Mouse (Mus musculus) spleen, postnatal 14 days (tissue): ENCODE data around the gene Frrs1.
A peak's percentile ranks its signal among the peaks of the same experiment; 100 is the strongest.
"Not testable (repeated sequence)": the region's sequence is repeated elsewhere in the genome, so short reads cannot be mapped to it uniquely, and the experiment has no call there.

Experiments used
- DNase-seq, 2 experiments: peaks; one replicate each; pipeline ENCODE4 v3.0.0; 2021 to 2022; ENCODE audit warnings: low spot score in 2 of 2

Frrs1 gene

DNA sequence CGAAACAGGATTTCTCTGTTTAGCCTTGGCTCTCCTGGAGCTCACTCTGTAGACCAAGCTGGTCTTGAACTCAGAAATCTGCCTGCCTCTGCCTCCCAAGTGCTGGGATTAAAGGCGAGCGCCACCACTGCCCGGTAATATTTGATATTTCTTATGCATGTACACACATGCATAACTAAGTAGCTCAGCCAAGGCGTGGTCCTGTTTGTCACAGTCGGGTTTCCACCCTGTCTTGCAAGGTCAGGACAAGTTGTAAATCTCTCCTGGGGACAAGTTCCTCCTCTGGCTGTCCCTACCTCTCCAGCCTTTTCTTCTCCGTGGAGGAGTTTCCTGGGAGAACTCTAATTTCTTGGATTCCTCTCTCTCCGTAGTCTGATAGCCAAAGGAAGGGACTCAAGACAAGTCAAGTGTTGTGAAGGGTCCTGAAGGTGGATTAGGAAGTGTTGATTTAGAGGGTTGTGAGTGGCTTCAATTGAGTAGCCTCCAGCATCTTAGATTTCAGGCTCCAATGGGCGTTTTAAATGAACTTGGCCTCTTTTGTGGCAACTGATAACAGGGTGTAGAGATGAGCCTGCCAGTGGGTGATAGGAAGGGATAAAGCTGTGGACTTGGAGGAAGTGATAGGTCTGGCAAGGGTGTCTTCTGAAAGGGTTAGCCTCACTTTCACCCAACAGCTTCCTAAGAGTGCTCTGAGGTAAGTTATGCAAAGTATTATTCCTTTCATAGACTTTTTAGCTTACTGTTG is at the start of gene Frrs1:
Gene Frrs1, plus strand, starts transcription at position 524 of the 745 bp plus-strand sequence.
- no peak for DNase-seq

GRCm38 (mm10) chr3:116810351-116810750 is 48.9 kb upstream of the Frrs1 start:
- not testable (repeated sequence) for DNase-seq

DNA sequence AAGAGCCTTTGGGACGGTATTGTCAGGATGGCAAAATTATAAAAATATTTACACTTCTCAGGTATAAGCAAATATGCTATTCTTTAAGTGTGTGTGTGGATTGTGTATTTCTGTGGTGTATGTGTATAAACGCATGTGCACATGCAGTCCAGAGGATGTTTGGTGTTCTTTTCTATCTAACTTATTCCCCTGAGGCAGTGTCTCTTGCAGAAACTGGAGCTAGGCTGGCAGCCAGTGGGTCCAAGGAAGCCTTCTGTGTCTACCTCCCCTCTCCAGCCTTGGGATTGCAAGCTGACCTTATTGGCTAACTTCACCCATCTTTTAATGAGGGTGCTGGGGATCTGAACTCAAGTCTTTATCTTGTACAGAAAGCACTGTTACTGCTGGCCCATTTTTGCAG is 46.3 kb upstream of the Frrs1 start:
- DNase-seq = no peak

DNA sequence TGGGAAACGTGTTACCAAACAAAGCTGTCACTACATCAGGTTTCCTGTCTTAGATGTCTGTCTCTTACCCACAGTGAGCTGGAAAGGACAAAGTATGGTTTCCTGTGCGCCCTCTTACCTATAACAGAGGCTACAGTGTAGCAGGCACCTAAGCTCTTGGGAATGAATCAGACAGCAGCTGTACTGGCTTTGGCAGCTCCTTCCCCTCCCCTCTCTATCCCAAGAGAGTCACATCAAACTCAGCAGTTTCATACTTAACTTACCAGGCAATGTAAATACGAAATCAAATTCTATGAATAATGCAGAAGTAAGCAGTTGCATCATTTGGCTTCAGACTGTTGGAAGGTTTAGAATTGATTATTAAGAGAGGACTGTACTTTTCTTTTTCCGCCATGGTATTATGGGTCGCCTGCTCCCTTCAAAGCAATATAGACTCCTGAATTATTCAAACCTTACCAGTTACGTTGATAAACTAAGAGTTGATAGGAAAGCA is 43.9 kb upstream of the Frrs1 start:
- no peak for DNase-seq

DNA sequence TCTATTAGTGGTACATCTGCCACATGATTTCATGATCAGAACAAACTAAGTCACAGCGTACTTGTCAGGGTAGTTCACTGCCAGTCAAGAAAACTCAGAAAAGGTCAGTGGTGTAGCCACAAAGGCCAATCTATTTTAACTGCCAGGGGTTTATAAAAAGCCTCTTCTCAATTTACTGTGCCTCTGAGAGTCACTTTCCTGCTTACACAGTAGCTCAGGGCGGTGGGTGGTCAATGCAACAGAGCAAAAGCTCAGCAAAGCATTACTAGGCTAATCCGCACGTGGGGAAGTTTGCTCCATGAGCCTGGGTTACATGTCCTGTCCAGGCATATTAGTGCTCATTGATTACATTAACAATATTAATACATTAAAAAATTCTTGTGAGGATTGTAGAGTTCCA is 43.3 kb upstream of the Frrs1 start:
- no peak for DNase-seq

DNA sequence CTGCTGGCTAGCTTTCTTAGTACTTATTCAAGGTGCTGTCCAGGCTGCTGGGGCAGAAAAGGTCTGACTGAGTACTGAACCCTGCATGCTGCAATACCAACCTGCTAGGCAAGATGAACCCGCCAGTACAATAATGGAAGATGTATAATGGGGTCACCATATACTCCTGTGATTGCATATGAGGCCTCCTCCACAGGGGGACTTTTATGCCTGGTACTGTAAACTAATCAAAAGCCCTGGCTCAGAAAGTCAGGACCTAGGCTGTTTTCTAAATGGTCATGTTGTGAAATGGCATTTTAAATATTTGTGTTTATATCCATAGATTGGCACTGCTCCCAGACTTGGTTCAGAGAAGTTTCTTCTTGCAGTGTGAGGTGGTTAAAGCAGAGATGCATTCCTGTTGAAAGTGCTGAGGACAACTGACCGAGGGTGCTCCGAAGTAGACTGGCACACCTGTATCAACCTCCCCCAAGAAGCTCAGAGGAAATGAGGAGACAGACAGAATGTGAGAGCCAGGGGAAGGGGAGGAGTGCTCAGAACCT is 42.5 kb upstream of the Frrs1 start:
- no peak for DNase-seq

- no peak for DNase-seq
Observed at GRCm38 (mm10) chr3:116817231-116817630, 42.0 kb upstream of the Frrs1 start.

- no peak for DNase-seq
Observed at GRCm38 (mm10) chr3:116826471-116827215, 32.6 kb upstream of the Frrs1 start.

GRCm38 (mm10) chr3:116829274-116829920 is 29.9 kb upstream of the Frrs1 start:
- no peak for DNase-seq

DNA sequence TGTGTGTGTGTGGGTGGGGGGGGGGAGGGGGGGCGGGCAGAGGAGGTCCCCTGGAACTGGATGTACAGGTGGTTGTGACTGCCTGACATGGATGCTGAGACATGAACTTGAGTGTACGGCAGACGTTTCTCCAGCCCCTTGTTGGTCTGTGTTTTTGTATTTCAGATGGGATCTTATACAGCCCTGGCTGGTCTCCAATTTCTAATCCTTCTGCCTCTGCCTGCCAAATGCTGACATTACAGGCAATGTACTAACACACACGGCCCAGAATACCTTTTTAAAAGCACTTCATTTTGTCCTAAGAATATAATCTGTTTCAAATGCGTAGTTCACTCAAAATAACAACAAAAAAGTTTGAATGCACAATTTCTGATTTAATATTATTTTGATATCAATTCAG is 27.9 kb upstream of the Frrs1 start:
- no peak for DNase-seq

GRCm38 (mm10) chr3:116832526-116833310 is 26.5 kb upstream of the Frrs1 start:
- no peak for DNase-seq

GRCm38 (mm10) chr3:116833491-116833890 is 25.8 kb upstream of the Frrs1 start:
- no peak for DNase-seq

DNA sequence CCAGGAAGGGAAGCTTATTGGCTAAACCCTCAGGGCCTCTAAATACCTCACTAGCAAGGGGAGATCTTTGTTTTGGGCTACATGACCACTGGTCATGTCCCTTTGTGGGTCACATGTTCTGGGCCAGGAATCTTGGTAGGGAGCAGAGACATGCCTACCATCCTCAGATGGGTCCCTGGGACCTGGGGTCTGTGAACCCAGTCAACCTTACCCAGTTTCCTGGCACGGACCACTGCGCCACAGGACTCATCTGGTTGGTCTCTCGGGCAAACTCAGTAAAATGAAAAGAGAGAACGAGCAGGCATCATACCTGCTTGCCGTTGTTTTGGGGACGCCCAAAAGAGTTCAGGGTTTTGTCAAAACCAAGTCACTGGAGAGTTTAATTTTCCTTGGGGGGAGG is 25.0 kb upstream of the Frrs1 start:
- DNase-seq = no peak

DNA sequence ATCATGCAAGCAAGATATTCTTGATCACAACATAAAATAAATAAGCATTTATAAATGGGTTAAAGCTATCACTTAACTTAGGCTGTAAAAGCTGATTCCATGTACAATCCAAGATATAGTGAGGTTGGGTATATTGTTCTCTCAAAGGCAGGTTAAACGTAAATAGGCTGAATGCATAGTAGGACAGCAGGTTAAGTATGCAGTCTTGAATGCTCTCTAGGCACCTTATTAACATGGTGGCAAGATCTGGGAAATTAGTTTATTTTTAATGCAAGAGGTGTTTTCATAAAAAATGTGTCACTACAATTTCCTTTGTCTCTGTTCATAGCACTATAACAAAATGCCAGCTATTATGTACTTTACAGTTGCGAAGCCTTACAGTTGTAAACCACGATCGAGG is 23.9 kb upstream of the Frrs1 start:
- no peak for DNase-seq

DNA sequence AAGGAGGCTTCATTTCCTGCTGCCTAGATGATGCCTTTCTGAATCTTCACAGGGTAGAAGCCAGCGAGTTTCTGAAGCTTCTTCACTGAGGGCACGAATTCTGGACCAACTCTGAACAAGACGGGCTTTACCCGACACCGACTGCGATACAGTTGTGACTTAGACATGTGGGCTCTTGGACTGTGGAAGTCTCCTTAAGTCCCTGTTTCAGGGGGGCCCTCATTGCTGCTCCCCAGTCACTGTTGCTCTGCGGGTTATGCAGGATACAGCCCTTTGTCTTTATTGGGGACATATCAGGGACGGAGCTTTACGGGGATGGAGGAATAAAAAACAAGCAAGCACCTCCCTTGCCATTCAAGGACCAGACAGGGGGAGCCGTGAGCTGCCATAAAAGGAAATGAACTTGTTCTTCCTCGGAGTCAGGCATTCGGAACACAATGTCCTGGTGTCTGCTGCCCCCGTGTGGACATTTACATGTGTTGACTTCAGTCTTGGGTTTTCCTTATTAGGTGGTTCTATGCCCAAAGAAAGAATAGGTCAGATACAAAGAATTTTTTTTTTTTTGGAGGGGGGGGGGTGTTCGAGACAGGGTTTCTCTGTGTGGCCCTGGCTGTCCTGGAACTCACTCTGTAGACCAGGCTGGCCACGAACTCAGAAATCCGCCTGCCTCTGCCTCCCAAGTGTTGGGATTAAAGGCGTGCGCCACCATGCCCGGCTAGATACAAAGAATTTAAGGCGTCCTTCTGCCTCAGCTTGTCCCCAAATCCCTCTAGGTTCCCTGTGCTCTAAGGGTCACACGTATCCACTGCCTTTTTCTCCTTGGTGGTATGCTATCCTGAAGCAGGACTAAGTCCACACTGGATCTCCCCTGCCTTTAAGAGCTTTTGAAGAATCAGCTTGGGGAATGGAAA is 23.2 kb upstream of the Frrs1 start:
- DNase-seq = peak; percentile 69 to 79

GRCm38 (mm10) chr3:116836681-116837475 is 22.4 kb upstream of the Frrs1 start:
- no peak for DNase-seq

GRCm38 (mm10) chr3:116841311-116841710 is 18.0 kb upstream of the Frrs1 start:
- DNase-seq = no peak

DNA sequence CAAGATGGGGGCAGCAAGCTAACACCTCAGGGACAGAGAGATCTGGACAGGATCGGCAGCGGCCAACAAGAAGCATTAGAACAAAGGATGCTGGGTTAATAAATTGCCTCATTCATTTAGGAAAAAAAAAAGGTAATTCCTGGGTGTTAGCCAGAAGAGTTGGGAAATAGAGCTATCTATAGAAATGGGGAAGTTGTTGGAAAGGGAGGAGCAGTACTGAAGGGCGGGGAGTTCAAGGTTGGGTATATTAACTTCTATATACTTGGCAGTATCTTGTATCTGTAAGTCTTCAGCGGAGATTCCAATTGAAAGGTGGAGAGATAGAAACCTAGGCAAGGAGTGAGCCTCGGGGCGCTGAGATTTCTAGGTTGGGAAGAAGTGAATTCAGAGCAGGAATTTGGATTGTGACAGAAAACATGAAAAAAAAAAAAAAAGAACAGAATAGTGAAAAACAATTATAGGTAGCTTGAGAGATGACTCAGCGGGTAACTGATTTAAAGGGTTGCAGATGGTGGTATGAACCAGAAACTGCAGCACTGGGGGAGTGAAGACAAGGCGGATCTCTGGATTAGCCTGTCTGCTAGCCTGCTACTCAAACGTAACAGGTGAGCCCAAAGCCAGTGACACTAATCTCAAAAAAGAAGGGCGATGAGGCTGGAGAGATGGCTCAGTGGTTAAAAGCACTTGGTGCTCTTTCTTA is 14.2 kb upstream of the Frrs1 start:
- no peak for DNase-seq

GRCm38 (mm10) chr3:116846084-116846483 is 13.2 kb upstream of the Frrs1 start:
- DNase-seq = no peak
